Comparison of ENCODE assay signal across 8 mouse cellular contexts in the genomic region with DNA sequence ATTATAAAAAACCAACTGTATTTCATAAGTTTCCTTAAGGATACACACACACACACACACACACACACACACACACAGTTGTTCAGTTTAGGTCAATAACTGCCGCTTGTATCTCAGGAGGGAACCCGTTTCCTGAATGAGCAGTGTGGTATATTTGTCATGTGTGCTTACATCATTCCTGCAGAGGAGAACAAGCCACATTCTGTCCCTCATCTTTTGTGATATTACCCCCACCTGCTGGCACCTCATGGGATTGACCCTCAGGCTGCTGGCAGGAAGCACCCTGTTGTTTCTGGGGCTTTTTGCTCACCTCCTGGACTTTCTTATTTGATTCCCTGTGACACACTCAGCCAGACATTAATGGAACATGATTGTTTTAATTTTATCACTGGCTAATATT.
DNase-seq lines count a peak whose midpoint lies in the region; ATAC-seq and TF ChIP-seq lines count a peak whose summit lies in the region.

No protein-coding gene starts in this region.

- H3K36me3 ChIP-seq in liver, embryonic 14.5 days (replicated peaks; ENCODE audit: control insufficient read depth, insufficient read depth, low read depth) = no peaks in the 10 kb centered on the region
- no peaks in the 10 kb centered on the region for H3K36me3 ChIP-seq in neural tube, embryonic 11.5 days (ENCODE audit: control insufficient read depth, insufficient read depth, low read length)

- TF ChIP-seq EP300 in liver, embryonic 14.5 days (IDR thresholded peaks at IDR 0.05; ENCODE audit: low read depth) = no peak

- 0% methylated on average over 2 of the region's 2 CpGs for WGBS in liver, embryonic 14.5 days (ENCODE audit: insufficient replicate concordance)
- WGBS in neural tube, embryonic 11.5 days = 13% methylated on average over 2 of the region's 2 CpGs

- no peaks in the 10 kb centered on the region for H3K9me3 ChIP-seq in liver, embryonic 14.5 days (ENCODE audit: control insufficient read depth, low read length)
- H3K9me3 ChIP-seq in neural tube, embryonic 11.5 days (ENCODE audit: control insufficient read depth, low read length) = no peaks in the 10 kb centered on the region

- no peak overlapping the region for H3K4me2 ChIP-seq in liver, embryonic 14.5 days (ENCODE audit: low read depth)
- H3K4me2 ChIP-seq in neural tube, embryonic 11.5 days (ENCODE audit: low read depth) = no peak overlapping the region

- H3K4me3 ChIP-seq in liver, embryonic 14.5 days (ENCODE audit: insufficient read depth in 1 of 2, low read depth in 2 of 2, low read length in 2 of 2) = no peak overlapping the region
- no peak overlapping the region for H3K4me3 ChIP-seq in neural tube, embryonic 11.5 days (ENCODE audit: low read depth, low read length)

- H3K9ac ChIP-seq in liver, embryonic 14.5 days (replicated peaks) = no peak overlapping the region
- H3K9ac ChIP-seq in neural tube, embryonic 11.5 days (ENCODE audit: low read length) = no peak overlapping the region

- H3K4me1 ChIP-seq in liver, embryonic 14.5 days (replicated peaks; ENCODE audit: control insufficient read depth in 2 of 2, insufficient read depth in 2 of 2, low read length in 1 of 2) = no peaks in the 10 kb centered on the region
- H3K4me1 ChIP-seq in neural tube, embryonic 11.5 days (ENCODE audit: control insufficient read depth, insufficient read depth, low read length) = no peaks in the 10 kb centered on the region

- peak; percentile 65 for TF ChIP-seq CTCF in liver, embryonic 14.5 days (IDR thresholded peaks at IDR 0.05; ENCODE audit: low read depth)

- H3K27ac ChIP-seq in liver, embryonic 14.5 days = no peak overlapping the region
- no peak overlapping the region for H3K27ac ChIP-seq in neural tube, embryonic 11.5 days (ENCODE audit: low read depth, low read length)

- intact Hi-C loops in heart, postnatal 10 days (cut with DNase I) = loop anchor here (1.0 kb wide), 2 partner anchors 111 to 429 kb away; no protein-coding TSS in a partner anchor

- no peaks in the 10 kb centered on the region for H3K27me3 ChIP-seq in liver, embryonic 14.5 days (ENCODE audit: control insufficient read depth, insufficient read depth, low read length)
- no peaks in the 10 kb centered on the region for H3K27me3 ChIP-seq in neural tube, embryonic 11.5 days (ENCODE audit: control insufficient read depth, insufficient read depth, low read length)

- ATAC-seq in liver, embryonic 14.5 days (ENCODE audit: insufficient read depth) = peak; percentile 61; the same call in 1 of the 2 replicates
- peak; percentile 82 for ATAC-seq in neural tube, embryonic 11.5 days (ENCODE audit: insufficient read depth, low FRiP score, low TSS enrichment)

- DNase-seq in A20 (ENCODE audit: low read depth, low spot score) = peak; percentile 3
- DNase-seq in adrenal gland, postnatal 25 days = peak; percentile 65
- DNase-seq in fibroblast of lung, adult 2 months (ENCODE audit: low read depth) = peak; percentile 18
- DNase-seq in heart, postnatal 10 days = peak; percentile 58 to 70
- peak; percentile 83 to 84 for DNase-seq in kidney, postnatal 4 days
- peak; percentile 7 to 23 (median 15) for DNase-seq in liver, embryonic 14.5 days (ENCODE audit: low read depth in 3 of 3, low spot score in 3 of 3)
- DNase-seq in neural tube, embryonic 11.5 days (ENCODE audit: low spot score) = peak; percentile 73
- peak; percentile 83 for DNase-seq in testis, postnatal 10 days (ENCODE audit: low spot score)

Comparison
In these comparisons a context has a peak if more than half of its experiments do, and no peak if none do; other contexts are left out.
1. DNase-seq: peak in every context shown above with its lines; median percentile 84 in kidney, postnatal 4 days; 83 in testis, postnatal 10 days; 73 in neural tube, embryonic 11.5 days; 65 in adrenal gland, postnatal 25 days; 64 in heart, postnatal 10 days; 18 in fibroblast of lung, adult 2 months; 15 in liver, embryonic 14.5 days; 3 in A20.